Mouse (Mus musculus) granulocyte monocyte progenitor cell, adult 5-6 weeks (primary cell): ENCODE results near the gene Olfr860. TPM values are rescaled to one million over a fixed set of nuclear protein-coding genes. Genes with fewer than 3 reads are reported as not detected.
"Not testable (repeated sequence)": the region's sequence is repeated elsewhere in the genome, so short reads cannot be mapped to it uniquely, and the experiment has no call there.

ENCODE experiments used
- ATAC-seq: replicated peaks from 2 replicates; pipeline ENCODE4 v1.8.0; 2016; ENCODE audit warnings: mild to moderate bottlenecking, moderate TSS enrichment, inconsistent platforms; ENCODE audit not compliant: poor library complexity, severe bottlenecking
- total RNA-seq, 2 experiments: library from RNA; stranded (forward) in 1 of 2; stranded (reverse) in 1 of 2; fragments of 200-712, 200-1000 nt in 1 of 2; fragments of >200 nt in 1 of 2; fragmentation: Nextera tagmentation in 1 of 2; gene quantifications; 2 replicates each; pipeline ENCODE4 v1.2.3; 2014 to 2017

The Olfr860 gene
- not detected in 2 replicates for total RNA-seq (2014; fragmentation: Nextera tagmentation)
- total RNA-seq (2017): not detected in 2 replicates

DNA sequence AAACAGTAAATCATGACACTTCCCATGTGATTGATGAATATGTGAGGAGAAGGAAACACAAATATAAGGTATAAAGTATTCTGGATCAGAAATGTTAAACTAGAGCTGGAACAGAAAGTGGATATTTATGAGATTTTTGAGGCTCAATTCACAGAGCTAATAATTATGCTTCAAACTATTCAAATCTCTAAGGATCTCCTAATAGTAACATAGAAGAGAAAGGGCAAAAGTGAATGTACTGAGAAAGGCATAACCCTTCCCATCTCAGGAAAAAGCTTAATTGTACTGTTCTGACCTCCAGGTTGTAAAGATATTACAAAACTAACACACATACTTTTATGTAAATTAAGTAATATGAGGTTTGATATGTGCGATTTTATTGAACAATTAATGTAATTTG, at the start of gene Olfr860:
TSS of gene Olfr860 (minus strand) at position 101 of the 400 bp plus-strand sequence.
- no peak for ATAC-seq

GRCm38 (mm10) chr9:19887904-19888303, 38.4 kb upstream of the Olfr860 start, which contains the start of gene Olfr862:
Gene Olfr862 (minus strand): TSS chr9:19888004.
- ATAC-seq: no peak

GRCm38 (mm10) chr9:19804606-19805005, 44.9 kb downstream of the Olfr860 start, which contains the start of gene Olfr859:
Gene Olfr859 (plus strand): TSS chr9:19804906.
- ATAC-seq: not testable (repeated sequence)

DNA sequence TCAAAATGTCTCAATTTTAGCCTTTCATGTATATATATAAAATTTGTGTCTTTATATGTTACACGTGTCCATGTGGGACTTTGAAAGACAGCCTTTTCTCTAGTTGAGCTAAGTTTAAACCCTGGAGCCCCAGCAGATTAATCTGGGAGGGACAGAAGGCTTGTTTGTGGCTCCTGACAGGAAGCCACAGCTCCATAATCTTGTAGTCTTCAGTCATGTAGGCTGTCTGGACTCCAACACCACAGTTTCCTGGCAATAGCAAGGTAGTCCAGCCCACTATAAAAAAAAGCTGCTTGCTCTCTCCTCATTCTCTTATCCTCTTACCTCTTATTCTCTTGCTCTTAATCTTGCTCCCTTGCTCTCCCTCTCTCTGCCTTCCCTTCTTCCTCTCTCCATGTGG, 46.5 kb downstream of the Olfr860 start:
- ATAC-seq: no peak

Other genes with a start within 250 kb of the Olfr860 start
- 9.4 and 17.3 TPM in 2 replicates for gene Zfp317, start 227.6 kb downstream of the Olfr860 start, total RNA-seq (2014; fragmentation: Nextera tagmentation)
- gene Zfp317, start 227.6 kb downstream of the Olfr860 start, total RNA-seq (2017): 17.4 and 24.3 TPM in 2 replicates
- gene Olfr857, start 140.3 kb downstream of the Olfr860 start, total RNA-seq (2014; fragmentation: Nextera tagmentation): not detected in 2 replicates
- gene Olfr857, start 140.3 kb downstream of the Olfr860 start, total RNA-seq (2017): not detected in 2 replicates
- not detected in 2 replicates for gene Olfr58, start 69.5 kb downstream of the Olfr860 start, total RNA-seq (2014; fragmentation: Nextera tagmentation)
- gene Olfr58, start 69.5 kb downstream of the Olfr860 start, total RNA-seq (2017): not detected in 2 replicates
- not detected in 2 replicates for gene Olfr859, start 44.8 kb downstream of the Olfr860 start, total RNA-seq (2014; fragmentation: Nextera tagmentation)
- not detected in 2 replicates for gene Olfr859, start 44.8 kb downstream of the Olfr860 start, total RNA-seq (2017)
- gene Olfr862, start 38.3 kb upstream of the Olfr860 start, total RNA-seq (2014; fragmentation: Nextera tagmentation): not detected in 2 replicates
- gene Olfr862, start 38.3 kb upstream of the Olfr860 start, total RNA-seq (2017): not detected in 2 replicates
- gene Olfr77, start 67.1 kb upstream of the Olfr860 start, total RNA-seq (2014; fragmentation: Nextera tagmentation): not detected in 2 replicates
- 0.21 and 0.22 TPM in 2 replicates for gene Olfr77, start 67.1 kb upstream of the Olfr860 start, total RNA-seq (2017)
- not detected in 2 replicates for gene Olfr866, start 178.3 kb upstream of the Olfr860 start, total RNA-seq (2014; fragmentation: Nextera tagmentation)
- gene Olfr866, start 178.3 kb upstream of the Olfr860 start, total RNA-seq (2017): not detected in 2 replicates
- not detected in 2 replicates for gene Olfr867, start 207.8 kb upstream of the Olfr860 start, total RNA-seq (2014; fragmentation: Nextera tagmentation)
- not detected in 2 replicates for gene Olfr867, start 207.8 kb upstream of the Olfr860 start, total RNA-seq (2017)
- gene Olfr868, start 248.9 kb upstream of the Olfr860 start, total RNA-seq (2014; fragmentation: Nextera tagmentation): not detected in 2 replicates
- not detected in 2 replicates for gene Olfr868, start 248.9 kb upstream of the Olfr860 start, total RNA-seq (2017)